Mouse (Mus musculus) limb, embryonic 11.5 days (tissue): ENCODE measurements around the gene Znrf1. TPM values are rescaled to one million over a fixed set of nuclear protein-coding genes. Genes with fewer than 3 reads are reported as not detected.

Experiments
- ATAC-seq: fragments of 200-750 bp; cut with Nextera tagmentation; 2 replicates; pipeline ENCODE4 v1.8.0; 2017; ENCODE audit warnings: low read depth; ENCODE audit not compliant: insufficient number of reproducible peaks, low FRiP score, low TSS enrichment
- DNase-seq: peaks from one replicate; pipeline ENCODE4 v3.0.0-alpha.2; 2015; ENCODE audit warnings: low spot score
- H3K27ac ChIP-seq: fragments of 300-500 bp; sonication (generic); replicated peaks from 2 replicates; pipeline ENCODE4 v1.5.1; 2014; ENCODE audit warnings: low read depth, mild to moderate bottlenecking, low read length
- H3K27me3 ChIP-seq: fragments of 300-500 bp; sonication (generic); 2 replicates; pipeline ENCODE4 v1.6.1; 2014; ENCODE audit warnings: mild to moderate bottlenecking, low read length, mixed read lengths; ENCODE audit not compliant: control insufficient read depth, insufficient read depth
- H3K36me3 ChIP-seq: fragments of 300-500 bp; sonication (generic); 2 replicates; pipeline ENCODE4 v1.6.1; 2014; ENCODE audit warnings: mild to moderate bottlenecking, low read length, moderate library complexity, mixed read lengths; ENCODE audit not compliant: control insufficient read depth, insufficient read depth
- H3K4me1 ChIP-seq: fragments of 300-500 bp; sonication (generic); 2 replicates; pipeline ENCODE4 v1.6.1; 2014; ENCODE audit warnings: low read length, mixed read lengths; ENCODE audit not compliant: control insufficient read depth, insufficient read depth
- H3K4me2 ChIP-seq: fragments of 300-500 bp; sonication (generic); 2 replicates; pipeline ENCODE4 v1.6.1; 2014; ENCODE audit warnings: low read depth, mild to moderate bottlenecking, moderate library complexity; ENCODE audit not compliant: severe bottlenecking
- H3K4me3 ChIP-seq: fragments of 300-500 bp; sonication (generic); 2 replicates; pipeline ENCODE4 v1.5.1; 2014; ENCODE audit warnings: low read depth, low read length
- H3K9ac ChIP-seq: fragments of 300-500 bp; sonication (generic); 2 replicates; pipeline ENCODE4 v1.6.1; 2014; ENCODE audit warnings: mild to moderate bottlenecking, low read length
- H3K9me3 ChIP-seq: fragments of 300-500 bp; sonication (generic); 2 replicates; pipeline ENCODE4 v1.6.1; 2016; ENCODE audit warnings: low read length; ENCODE audit not compliant: control insufficient read depth
- WGBS: fragments of 180-500 bp; shearing (Covaris S2); extraction: QIAGEN DNeasy Blood & Tissue Kit; methylation state at CpG from one replicate; pipeline ENCODE4 v1.1.7; 2014; 5-methylcytosine and 5-hydroxymethylcytosine counted together
- polyA plus RNA-seq: library from polyadenylated mRNA; unstranded; fragments of >200 nt; fragmentation: Nextera tagmentation; extraction: Ambion mirVana; gene quantifications from 2 replicates; pipeline ENCODE4 v1.2.1, GENCODE M21; 2014

The Znrf1 gene
- polyA plus RNA-seq, 1 experiment from 2014 or later, result 49.9 TPM

DNA sequence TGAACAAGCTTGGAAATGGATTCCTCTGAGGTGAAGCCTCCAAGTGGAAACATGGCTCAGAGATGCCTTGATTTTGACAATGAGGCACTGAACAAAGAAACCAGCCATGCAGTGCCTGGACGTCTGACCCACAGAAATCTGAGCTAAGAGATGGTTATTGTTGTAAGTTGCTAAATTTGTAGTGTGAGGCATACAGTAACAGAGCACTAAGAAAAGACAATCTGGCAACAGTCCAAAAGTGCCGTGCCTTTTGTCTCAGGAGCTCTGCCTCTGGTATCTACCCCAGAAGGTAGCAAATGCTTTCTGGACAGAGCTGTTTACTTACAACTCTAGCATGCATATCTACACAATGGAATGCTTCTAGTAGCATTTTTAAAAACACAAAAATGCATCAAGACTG lies 27.3 kb upstream of the Znrf1 start:
- 88% methylated on average over 2 of the region's 2 CpGs for whole genome bisulfite sequencing
- DNase-seq (no peak), ATAC-seq (no peak)
- H3K4me2 ChIP-seq, result no peak overlapping the region
- no peaks in the 10 kb centered on the region; the same call in 1 of the 2 replicates for H3K36me3 ChIP-seq
- H3K27me3 ChIP-seq, result no peaks in the 10 kb centered on the region
- no peaks in the 10 kb centered on the region for H3K4me1 ChIP-seq
- no peak overlapping the region for H3K4me3 ChIP-seq
- H3K27ac ChIP-seq, result no peak overlapping the region
- H3K9ac ChIP-seq, result no peak overlapping the region
- no peaks in the 10 kb centered on the region for H3K9me3 ChIP-seq

DNA sequence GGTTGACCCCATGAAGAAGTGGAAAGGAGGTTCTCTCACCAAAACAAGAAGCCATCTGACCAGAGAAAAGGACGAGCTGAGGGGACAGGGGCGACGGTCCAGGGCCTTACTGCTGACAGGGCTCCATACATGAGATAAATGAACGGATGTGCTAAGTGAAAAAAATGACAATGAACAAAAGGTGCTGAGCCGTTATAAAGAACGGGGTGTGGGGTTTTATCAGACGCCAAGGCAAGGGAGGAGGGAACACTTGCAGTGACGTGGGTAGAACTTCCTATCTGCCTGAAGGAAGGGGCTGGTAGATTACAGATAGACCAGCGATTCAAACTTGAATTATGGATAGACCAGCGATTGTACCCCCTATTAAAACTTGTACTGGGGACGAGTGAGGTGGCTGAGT lies 26.6 kb upstream of the Znrf1 start:
- Histone ChIP-seq H3K27ac (no peak overlapping the region), H3K36me3 (no peaks in the 10 kb centered on the region; the same call in 1 of the 2 replicates), H3K4me1 (no peaks in the 10 kb centered on the region), H3K4me3 (no peak overlapping the region), H3K4me2 (no peak overlapping the region), H3K9ac (no peak overlapping the region), H3K27me3 (no peaks in the 10 kb centered on the region), H3K9me3 (no peaks in the 10 kb centered on the region)
- no peak for ATAC-seq
- no peak for DNase-seq
- WGBS, result 89% methylated on average over 11 of the region's 11 CpGs

DNA sequence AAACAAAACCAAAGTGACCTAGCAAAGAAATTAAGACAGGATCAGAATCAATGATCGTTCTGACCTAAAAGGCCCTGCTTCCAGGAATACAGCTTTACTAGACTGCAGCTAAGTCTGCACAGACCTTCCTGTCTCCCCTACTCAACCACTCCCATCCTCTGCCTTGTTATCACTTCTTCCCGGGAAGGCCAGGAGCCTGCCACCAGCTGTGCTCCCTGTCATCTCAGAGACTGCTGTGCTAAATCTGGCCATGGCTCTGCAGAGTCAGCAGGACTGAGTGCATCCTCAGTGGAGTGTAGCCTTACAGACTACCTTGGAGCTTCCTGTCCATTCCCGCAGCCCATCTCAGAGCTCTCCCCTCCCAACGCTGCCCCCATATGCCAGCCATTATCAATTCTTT lies 25.5 kb upstream of the Znrf1 start:
- no peak overlapping the region for H3K4me3 ChIP-seq
- DNase-seq (no peak), ATAC-seq (no peak)
- H3K36me3 ChIP-seq, result peaks cover 1% of the 10 kb centered on the region
- H3K9ac ChIP-seq, result no peak overlapping the region
- H3K27ac ChIP-seq, result no peak overlapping the region
- no peaks in the 10 kb centered on the region for H3K4me1 ChIP-seq
- 62% methylated on average over 4 of the region's 4 CpGs for WGBS
- no peak overlapping the region for H3K4me2 ChIP-seq
- no peaks in the 10 kb centered on the region for H3K27me3 ChIP-seq
- H3K9me3 ChIP-seq, result no peaks in the 10 kb centered on the region

DNA sequence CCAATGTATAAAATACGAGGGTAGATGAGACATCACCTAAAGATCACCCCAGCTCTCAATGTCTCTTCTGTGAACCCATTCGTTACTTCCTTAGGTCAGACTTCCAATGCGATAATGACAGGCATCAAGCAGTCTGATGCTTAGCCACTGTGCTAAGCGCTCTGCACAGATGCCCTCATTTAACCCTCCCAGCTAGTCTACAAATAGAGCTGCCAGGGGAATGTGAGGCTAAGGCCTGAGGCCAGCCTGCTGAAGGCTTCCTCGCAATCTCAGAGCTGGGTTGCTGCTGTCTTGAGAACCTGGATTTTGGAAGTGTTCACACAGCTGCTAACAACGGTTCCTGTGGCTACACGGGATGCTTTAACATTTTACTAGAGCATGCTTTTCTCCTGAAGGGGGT lies 23.0 kb upstream of the Znrf1 start:
- Histone ChIP-seq H3K9me3 (no peaks in the 10 kb centered on the region), H3K4me1 (no peaks in the 10 kb centered on the region), H3K4me3 (no peak overlapping the region), H3K4me2 (no peak overlapping the region), H3K36me3 (peaks cover 3% of the 10 kb centered on the region), H3K9ac (no peak overlapping the region), H3K27me3 (no peaks in the 10 kb centered on the region), H3K27ac (no peak overlapping the region)
- ATAC-seq (no peak), DNase-seq (no peak)
- 85% methylated on average over 7 of the region's 7 CpGs for WGBS

DNA sequence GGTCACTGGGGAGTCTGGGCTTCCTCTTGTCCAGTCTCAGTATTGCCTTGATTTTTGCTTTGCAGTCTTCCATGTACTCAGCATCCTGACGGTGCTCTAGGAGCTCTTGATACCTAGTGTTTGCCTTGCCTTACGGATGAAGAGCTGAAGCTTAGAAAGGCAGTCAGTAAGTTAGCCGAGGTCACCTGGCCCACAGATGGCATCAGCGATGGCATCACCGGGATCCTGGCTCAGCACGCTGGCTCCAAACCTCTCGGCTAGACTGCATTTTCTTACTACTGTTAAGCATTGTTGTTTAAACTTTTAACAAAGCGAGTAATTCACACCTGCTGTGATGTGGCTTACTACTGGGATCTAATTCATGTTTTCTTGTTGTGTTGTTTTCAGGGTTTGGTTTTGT lies 22.5 kb upstream of the Znrf1 start:
- H3K27ac ChIP-seq, result no peak overlapping the region
- peaks cover 3% of the 10 kb centered on the region for H3K36me3 ChIP-seq
- no peak for DNase-seq
- WGBS, result 89% methylated on average over 8 of the region's 8 CpGs
- no peak overlapping the region for H3K9ac ChIP-seq
- H3K27me3 ChIP-seq, result no peaks in the 10 kb centered on the region
- no peak for ATAC-seq
- no peak overlapping the region for H3K4me3 ChIP-seq
- H3K4me1 ChIP-seq, result no peaks in the 10 kb centered on the region
- no peaks in the 10 kb centered on the region for H3K9me3 ChIP-seq
- H3K4me2 ChIP-seq, result no peak overlapping the region

DNA sequence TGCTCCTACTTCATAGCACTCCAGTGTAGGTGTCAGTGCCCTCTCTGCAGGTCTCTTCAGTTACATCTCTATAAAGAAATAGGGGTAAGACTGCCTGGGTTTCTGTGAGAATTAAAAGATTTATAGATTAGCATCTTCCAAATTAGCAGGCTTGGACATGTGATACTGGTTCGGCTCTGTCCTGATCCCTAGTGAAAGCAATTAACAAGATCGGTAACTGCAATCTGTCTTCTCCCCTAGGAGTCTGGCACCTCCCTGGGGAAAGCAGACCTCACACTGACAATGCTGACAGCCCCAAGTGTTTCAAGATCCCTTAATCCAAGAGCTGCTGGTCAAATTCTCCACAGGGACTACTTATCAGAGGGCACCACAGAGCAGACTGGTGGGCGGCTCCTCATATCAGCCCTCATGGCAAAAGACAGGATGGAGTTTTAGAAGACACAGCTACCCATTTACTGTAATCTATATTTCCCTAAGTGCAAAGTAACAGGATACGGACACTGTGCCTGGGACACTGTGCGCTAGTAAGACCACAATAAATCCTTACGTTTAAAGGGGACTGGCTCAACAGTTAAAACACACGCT lies 19.4 kb upstream of the Znrf1 start:
- Histone ChIP-seq H3K9me3 (no peaks in the 10 kb centered on the region), H3K9ac (no peak overlapping the region), H3K4me1 (no peaks in the 10 kb centered on the region), H3K4me2 (no peak overlapping the region), H3K27me3 (no peaks in the 10 kb centered on the region), H3K36me3 (peaks cover 3% of the 10 kb centered on the region), H3K4me3 (no peak overlapping the region), H3K27ac (no peak overlapping the region)
- no peak for DNase-seq
- WGBS, result 74% methylated on average over 7 of the region's 7 CpGs
- ATAC-seq, result no peak

DNA sequence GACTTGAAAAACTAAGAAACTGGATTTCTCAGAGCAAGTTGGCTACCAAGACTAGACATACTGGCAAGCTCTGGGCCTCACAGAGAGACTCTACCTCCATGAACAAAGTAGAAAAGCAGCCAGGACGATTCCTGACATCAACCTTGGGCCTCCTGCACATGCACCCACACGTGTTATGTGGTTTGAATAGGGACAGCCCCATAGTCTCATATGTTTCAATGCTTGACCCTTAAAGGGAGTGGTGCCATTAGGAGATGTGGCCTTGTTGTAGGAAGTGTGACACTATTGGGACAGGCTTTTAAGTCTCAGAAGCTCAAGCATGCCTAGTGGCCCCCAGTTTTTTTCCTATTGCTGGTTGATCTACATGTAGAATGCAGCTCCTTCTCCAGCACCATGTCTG lies 18.4 kb upstream of the Znrf1 start:
- no peak overlapping the region for H3K4me3 ChIP-seq
- H3K36me3 ChIP-seq, result peaks cover 3% of the 10 kb centered on the region
- H3K4me1 ChIP-seq, result no peaks in the 10 kb centered on the region
- H3K27me3 ChIP-seq, result no peaks in the 10 kb centered on the region
- H3K9ac ChIP-seq, result no peak overlapping the region
- no peak overlapping the region for H3K27ac ChIP-seq
- no peak overlapping the region for H3K4me2 ChIP-seq
- H3K9me3 ChIP-seq, result no peaks in the 10 kb centered on the region
- ATAC-seq (no peak), DNase-seq (no peak)
- WGBS, result 96% methylated on average over 2 of the region's 2 CpGs

DNA sequence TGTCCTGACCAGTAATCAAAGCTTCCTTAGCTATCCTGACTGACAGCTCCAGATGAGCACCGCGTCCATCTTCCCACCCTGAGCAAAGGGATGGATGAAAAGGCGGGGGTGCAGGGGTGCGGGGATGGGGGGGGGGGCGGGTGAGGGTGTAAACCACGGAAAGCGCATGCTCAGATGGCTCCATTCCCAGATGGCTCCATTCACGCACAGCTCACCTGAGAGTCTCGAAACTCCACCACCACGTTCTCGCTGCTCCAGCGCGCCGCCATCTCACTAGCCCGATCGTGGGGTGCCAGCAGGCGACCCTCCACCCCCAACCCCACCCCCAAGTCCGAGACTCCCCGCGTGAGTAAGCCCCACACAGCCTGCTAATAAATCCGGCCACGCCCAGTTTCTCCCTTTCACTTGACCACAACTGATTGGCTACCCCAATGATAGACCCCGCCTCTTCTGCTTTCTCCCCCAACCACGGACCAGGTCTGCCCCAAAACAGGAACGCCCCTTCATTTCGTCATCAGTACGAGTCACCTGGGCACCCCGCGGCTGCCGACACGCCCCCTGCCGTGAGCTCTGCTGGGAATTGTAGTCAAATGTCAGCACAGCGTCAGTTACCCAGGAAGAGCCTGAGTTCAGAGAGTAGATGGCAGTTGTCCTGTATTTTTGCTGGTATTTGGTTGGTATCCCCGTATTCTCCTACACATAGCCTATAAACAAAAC lies 14.0 kb upstream of the Znrf1 start, which contains the start of gene Wdr59:
TSS of gene Wdr59 (minus strand) at position 380 of the 717 bp plus-strand sequence.
- ATAC-seq (peak; percentile 99), DNase-seq (peak; percentile 99)
- peak within 1 kb of the TSS; percentile 57 for H3K4me3 ChIP-seq
- no peaks in the 10 kb centered on the region; the same call in 1 of the 2 replicates for H3K36me3 ChIP-seq
- peak within 1 kb of the TSS; percentile 47 for H3K9ac ChIP-seq
- peak within 1 kb of the TSS; percentile 66 for H3K4me2 ChIP-seq
- H3K4me1 ChIP-seq, result no peaks in the 10 kb centered on the region
- H3K9me3 ChIP-seq, result no peaks in the 10 kb centered on the region
- H3K27me3 ChIP-seq, result no peaks in the 10 kb centered on the region
- under 1% methylated on average over 34 of the region's 34 CpGs for WGBS
- H3K27ac ChIP-seq, result no peak within 1 kb of the TSS
